Mouse (Mus musculus) ZHBTc4 (cell line): ENCODE data around the gene Ccdc28b.

Source experiments
- DNase-seq: peaks from one replicate; pipeline ENCODE4 v3.0.0-alpha.2; 2011; ENCODE audit warnings: low read depth, low spot score

Ccdc28b gene

GRCm38 (mm10) chr4:129622803-129623535 is 778 bp downstream of the Ccdc28b start:
- DNase-seq = no peak

GRCm38 (mm10) chr4:129622120-129622802 is 1.5 kb downstream of the Ccdc28b start:
- DNase-seq = no peak

DNA sequence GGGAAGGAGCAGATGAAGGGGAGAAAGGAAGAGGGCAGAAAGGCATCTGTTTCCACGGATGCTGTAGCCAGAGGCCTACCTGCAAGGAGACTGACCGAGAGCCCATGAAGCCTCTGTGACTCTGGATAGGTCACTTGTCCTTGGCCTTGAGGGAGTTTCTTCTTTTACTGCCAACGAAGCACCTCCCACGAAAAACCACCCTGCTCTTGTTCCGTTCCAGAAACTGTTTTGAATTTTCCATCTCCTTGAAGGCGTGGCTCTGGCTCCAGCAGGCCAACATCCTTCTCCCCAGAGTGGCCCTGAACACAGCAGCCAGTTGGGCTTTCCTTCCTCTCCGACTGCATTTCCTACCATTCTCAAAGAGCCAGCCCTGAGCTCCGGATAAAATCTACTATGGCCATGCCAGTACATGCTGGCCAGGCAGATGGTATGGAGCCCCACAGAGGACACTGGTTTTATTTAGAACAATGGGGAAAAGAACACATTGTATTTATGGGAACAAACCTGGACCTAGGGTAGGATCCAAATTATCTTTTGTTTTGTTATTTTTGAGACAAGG is 2.4 kb downstream of the Ccdc28b start:
- DNase-seq = no peak

DNA sequence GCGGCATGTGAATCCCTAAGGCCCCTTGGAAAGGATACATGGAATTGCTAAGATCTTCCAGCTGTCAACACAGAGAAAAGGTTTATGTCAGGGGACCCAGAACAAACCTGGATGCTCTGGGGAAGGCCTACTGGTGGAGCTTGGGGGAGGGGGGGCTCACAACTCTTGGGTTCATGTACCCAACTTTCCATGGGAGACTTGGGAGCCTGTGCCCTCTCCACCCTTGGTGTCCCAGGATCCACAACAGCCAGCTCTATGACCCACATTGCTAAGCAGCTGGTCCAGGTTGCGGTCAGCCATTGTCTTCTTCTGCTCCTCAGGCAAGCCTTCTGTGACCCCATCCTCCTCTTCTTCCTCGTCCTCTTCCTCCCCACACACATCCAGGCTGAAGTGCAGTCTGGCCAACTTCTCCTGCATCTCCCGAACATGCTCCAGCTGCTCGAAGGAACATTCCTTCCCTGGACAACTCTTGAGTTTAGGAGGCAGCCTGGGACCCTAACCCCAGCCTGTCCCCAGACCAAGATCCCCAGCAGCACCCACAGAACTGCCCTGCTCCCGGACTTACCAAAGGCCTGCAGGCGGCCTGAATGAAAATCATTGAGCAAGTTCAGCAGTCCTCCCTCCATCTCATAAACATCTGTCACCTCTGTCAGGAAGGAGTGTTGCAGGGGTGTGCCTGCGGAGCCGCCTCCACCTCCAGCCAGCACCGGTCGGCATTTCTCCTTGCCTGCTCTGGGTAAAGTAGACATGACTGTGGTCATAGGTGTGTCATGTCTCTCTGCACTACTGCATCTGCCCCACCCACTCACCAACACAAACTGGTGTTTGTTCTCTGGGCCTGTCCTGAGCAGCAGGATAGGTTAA is 3.1 kb downstream of the Ccdc28b start:
- DNase-seq = no peak

DNA sequence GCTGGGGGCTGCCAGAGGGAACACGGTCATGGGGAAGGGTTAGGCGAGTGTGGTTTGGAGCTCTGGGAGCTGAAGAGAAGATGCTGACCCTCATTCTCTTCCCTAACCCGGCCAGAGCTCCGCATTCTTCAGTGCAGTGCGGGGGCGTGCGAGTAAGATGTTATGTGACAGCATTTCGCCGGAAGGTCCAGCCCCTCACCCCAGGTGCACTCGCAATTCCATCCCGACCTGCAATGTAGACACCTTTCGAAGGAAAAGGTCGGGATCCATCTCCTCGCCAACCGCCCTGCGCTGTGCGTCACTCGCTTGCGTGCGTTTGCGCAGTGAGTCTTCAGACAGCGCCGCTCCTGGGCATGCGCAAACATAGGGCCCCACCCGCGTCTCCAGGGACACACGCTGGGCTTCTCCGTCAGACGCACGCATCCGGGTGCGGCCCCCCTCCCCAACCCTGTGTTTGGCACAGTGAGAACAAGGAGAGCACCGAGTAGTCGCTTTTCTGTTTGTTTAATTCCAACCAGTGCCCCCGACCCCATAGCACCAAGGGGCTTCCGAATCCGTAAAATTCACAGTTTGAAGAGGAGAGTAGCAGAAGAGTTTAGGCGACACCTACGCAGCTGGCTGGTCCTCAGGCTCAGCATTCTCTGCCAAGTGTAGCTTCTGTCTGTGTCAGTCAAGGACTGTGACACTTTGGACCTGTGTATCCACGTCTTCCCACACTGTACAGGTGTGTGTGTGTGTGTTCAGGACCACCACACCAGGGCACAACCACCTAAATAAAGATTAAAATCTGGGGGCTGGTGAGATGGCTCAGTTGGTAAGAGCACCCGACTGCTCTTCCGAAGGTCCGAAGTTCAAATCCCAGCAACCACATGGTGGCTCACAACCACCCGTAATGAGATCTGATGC is 4.7 kb downstream of the Ccdc28b start, which contains the start of gene Iqcc:
Gene Iqcc (minus strand): TSS at position 314 of the 906 bp plus-strand sequence.
- DNase-seq = peak; percentile 94

- DNase-seq = no peak
These were observed 5.7 kb downstream of the Ccdc28b start for GRCm38 (mm10) chr4:129618031-129618430.

DNA sequence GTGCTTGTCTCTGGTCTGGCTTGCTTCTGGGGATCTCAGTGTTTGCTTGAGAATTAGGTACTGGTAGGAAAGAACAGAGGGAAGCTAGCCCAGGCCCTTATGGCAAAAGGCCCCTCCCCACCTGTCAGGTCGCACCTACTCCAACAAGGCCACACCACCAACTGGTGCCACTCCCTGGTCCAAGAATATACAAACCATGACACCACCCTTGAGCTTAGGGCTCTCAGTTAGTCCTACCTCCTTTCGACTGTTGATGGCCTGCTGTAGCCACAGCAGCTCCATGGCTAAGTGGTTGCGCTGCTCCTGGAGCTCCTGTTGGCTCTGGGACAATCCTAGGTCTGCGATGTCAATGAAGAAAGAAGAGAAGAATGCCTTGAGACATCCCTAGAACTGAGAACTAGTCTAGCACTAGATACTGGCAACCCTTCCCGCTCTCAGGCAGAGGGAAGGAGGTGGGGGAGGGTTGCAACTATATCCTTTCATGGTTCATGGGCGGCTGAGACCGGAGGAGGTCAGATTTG is 6.6 kb downstream of the Ccdc28b start:
- no peak for DNase-seq

DNA sequence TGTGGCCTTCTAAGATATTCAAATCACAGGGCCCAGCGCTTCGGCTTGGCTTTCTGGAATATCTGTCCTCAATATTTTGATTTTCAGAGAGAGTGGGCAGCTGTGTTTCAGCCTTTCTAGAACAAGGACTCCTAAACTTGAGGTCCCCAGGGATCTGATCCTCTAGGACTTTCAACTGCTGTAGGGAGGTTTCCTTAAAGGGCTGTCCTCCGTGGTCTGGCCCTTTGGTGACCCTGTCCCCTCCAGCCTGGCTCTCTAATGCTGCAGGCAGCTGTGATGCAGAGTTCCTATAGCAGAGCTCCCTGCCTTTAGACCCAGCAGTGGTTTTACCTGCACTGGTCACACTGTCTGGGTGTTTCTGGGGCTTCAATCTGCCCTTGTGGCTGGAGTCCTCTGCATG is 7.1 kb downstream of the Ccdc28b start:
- DNase-seq = no peak

DNA sequence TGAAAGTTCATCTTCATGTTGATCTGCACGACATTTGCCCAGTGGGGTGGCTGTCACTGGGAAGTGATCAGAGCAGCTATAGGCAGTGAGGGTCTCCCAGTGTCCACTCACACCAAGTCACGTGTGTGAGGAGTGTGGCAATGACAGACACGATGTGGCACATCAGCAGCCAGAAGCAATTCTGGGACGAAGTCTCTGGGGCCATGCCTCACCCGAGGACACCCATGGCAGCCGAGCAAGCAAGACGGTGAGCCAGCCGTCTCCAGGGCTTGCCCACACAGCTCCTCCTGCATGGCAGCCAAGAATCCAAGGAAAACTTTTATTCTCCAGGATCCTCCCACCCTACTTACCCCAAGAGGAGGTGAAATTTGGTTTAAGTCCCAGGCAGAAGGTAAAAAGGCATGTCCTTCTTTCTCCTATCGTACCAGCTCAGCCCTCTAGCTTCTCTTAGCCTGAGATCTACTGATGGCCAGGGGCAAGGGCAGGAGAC is 7.9 kb downstream of the Ccdc28b start:
- no peak for DNase-seq

DNA sequence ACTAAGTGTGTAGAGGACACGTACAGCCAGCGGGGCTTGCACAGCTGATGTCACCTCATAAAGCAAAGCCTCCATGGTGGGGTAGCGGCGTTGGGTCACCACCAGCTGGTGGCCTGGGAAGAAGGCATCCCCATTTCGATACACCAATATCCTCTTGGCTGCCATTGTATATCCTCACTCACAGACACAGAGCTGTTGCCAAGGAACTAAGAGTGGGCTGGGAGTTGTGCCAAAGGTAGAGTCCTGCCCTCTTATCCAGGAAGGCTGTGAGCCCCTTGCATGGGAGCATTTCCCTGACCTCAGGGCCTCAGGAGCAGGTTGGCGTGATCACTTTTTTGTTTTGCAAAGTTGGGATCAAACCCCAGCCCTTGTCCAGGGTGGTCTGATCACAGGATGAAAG is 9.7 kb downstream of the Ccdc28b start, which contains the start of gene Dcdc2b:
Gene Dcdc2b (minus strand): TSS at position 165 of the 400 bp plus-strand sequence.
- no peak for DNase-seq

GRCm38 (mm10) chr4:129610472-129610871 is 13.3 kb downstream of the Ccdc28b start:
- DNase-seq = no peak

DNA sequence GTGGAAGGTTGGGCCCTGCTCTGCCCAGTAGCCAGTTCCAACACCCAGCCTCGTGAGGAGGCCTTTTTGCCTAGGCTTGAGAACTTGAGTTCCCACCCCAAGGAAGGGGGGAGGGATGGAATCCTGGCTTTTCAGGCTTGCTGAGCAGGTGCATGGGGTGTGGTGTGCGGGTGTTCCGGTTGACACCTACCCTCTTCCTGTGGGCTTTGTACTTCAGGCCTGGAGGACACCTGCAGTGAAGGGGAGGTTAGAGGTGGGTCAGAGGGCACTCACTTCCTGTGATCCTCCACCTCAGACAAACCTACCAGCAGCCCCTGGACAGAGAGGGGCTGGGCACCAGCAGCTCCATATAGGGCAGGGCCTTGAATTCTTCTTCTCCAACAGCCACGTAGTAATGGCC is 13.7 kb downstream of the Ccdc28b start:
- peak; percentile 80 for DNase-seq

DNA sequence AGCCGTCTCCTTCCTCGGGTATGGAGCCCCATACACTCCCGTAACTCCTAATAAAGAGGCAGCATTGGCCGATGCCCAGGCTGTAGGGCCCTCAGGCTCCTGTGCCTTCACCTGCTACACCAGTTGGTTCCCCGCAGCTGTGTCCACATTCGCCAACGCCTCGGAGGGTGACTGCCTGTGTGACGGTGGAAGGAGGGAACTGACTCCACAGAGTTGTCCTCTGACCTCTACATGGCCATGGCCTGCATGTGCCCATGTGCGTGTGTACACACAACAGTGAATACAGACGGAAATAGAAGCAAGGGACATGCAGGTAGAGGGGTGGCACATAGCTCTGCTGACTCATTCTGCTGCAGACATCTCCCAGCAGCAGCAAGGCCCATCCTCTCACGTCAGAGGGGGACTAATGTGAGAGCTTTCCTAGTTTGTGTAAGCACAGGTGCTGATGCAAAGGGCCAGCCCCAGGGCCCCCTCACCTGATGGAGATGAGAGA is 14.6 kb downstream of the Ccdc28b start:
- DNase-seq = no peak

GRCm38 (mm10) chr4:129608426-129609025 is 15.2 kb downstream of the Ccdc28b start:
- DNase-seq = peak; percentile 94

- peak; percentile 89 for DNase-seq
These were observed 23.3 kb downstream of the Ccdc28b start, which contains the start of the genes Eif3i and Tmem234 for GRCm38 (mm10) chr4:129600233-129601158. Gene Eif3i (minus strand): TSS chr4:129600648. Gene Tmem234 (plus strand): TSS chr4:129600668.

DNA sequence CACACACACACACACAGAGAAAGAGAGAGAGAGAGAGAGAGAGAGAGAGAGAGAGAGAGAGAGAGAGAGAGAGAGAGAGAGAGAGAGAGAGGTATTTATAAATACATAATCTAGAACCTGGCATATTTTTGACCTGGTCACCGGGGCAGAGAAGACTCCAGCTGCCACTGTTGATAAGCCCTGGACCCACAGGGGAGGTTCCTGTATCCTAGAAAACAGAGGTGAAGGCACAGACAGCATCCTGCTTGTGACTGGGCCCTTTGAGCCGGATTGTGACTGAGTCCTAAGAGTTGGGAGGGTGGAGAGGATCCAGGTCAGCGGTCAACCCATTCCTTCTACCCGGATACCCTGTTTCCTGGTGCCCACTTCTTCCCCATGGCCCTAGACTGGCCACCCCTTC is 34.9 kb downstream of the Ccdc28b start:
- no peak for DNase-seq

DNA sequence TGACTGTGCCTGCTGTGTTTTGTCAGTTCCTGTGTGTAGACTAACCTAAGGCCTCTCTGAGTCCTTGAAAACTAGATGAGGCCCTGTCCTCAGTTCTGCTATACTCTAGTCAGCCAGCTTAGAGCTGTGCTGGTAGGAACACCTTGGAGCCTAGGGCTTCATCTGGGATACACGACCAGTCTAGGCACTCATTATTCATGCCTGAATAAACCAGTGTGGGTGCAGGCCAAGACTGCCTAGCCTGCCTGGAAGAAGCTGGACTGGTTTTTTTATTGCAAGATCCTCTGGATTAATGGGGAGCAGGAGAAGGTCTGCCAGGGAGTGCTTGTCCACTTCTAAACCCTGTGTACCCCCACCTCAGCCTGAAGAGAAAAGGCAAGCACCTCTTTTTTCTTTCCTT is 36.8 kb downstream of the Ccdc28b start:
- no peak for DNase-seq

DNA sequence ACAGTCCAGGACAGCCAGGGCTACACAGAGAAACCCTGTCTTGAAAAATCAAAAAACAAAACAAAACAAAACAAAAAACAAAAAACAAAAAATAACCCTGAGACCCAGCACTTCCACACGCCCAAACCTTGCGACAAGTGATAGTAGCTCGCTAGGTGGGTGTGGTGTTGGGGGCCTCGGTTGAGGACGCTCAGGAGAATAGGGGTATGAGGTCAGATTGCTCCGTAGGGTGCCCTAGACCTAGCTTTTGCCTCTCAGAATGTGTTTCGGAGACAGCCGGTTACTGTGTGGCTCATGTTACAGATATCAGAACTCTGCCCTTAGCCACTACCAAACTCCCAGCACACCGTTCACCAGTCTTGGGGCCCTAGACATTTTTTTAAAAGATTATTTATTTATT is 38.0 kb downstream of the Ccdc28b start:
- no peak for DNase-seq
